Mouse (Mus musculus) limb, embryonic 14.5 days (tissue): ENCODE measurements around the gene Gps2. TPM values are rescaled to one million over a fixed set of nuclear protein-coding genes. Genes with fewer than 3 reads are reported as not detected.
"Not testable (repeated sequence)": the region's sequence is repeated elsewhere in the genome, so short reads cannot be mapped to it uniquely, and the experiment has no call there.

Experiments
- ATAC-seq: fragments of 200-750 bp; cut with Nextera tagmentation; 2 replicates; pipeline ENCODE4 v1.8.0; 2017; ENCODE audit warnings: low read depth, moderate number of reproducible peaks, moderate TSS enrichment; ENCODE audit not compliant: low FRiP score
- DNase-seq: peaks from one replicate; pipeline ENCODE4 v3.0.0-alpha.2; 2015; ENCODE audit warnings: low spot score
- H3K27ac ChIP-seq: fragments of 300-500 bp; sonication (generic); replicated peaks from 2 replicates; pipeline ENCODE4 v1.5.1; 2014; ENCODE audit warnings: low read depth, mild to moderate bottlenecking, low read length, moderate library complexity, mixed read lengths
- H3K27me3 ChIP-seq: fragments of 300-500 bp; sonication (generic); 2 replicates; pipeline ENCODE4 v1.6.1; 2014; ENCODE audit warnings: low read length, mixed read lengths; ENCODE audit not compliant: control insufficient read depth, insufficient read depth
- H3K36me3 ChIP-seq: fragments of 300-500 bp; sonication (generic); 2 replicates; pipeline ENCODE4 v1.6.1; 2014; ENCODE audit warnings: mild to moderate bottlenecking, low read length, moderate library complexity, mixed read lengths; ENCODE audit not compliant: control insufficient read depth, insufficient read depth
- H3K4me1 ChIP-seq: fragments of 300-500 bp; sonication (generic); 2 replicates; pipeline ENCODE4 v1.6.1; 2014; ENCODE audit warnings: antibody characterized with exemption, low read length, mixed read lengths; ENCODE audit not compliant: control insufficient read depth, insufficient read depth
- H3K4me2 ChIP-seq: fragments of 300-500 bp; sonication (generic); replicated peaks from 2 replicates; pipeline ENCODE4 v1.6.1; 2014; ENCODE audit warnings: low read depth, mild to moderate bottlenecking, low read length, moderate library complexity; ENCODE audit not compliant: severe bottlenecking
- H3K4me3 ChIP-seq: fragments of 300-500 bp; sonication (generic); replicated peaks from 2 replicates; pipeline ENCODE4 v1.5.1; 2014; ENCODE audit warnings: low read length
- H3K9ac ChIP-seq: fragments of 300-500 bp; sonication (generic); 2 replicates; pipeline ENCODE4 v1.6.1; 2014; ENCODE audit warnings: mild to moderate bottlenecking, low read depth, low read length, moderate library complexity; ENCODE audit not compliant: severe bottlenecking
- H3K9me3 ChIP-seq: fragments of 300-500 bp; sonication (generic); 2 replicates; pipeline ENCODE4 v1.6.1; 2016; ENCODE audit warnings: low read length; ENCODE audit not compliant: control insufficient read depth
- POLR2A ChIP-seq: fragments of 200-500 bp; IDR thresholded peaks from 2 replicates; pipeline ENCODE4 v1.8.0; 2012; ENCODE audit warnings: inconsistent platforms, mild to moderate bottlenecking, moderate library complexity, borderline replicate concordance; ENCODE audit not compliant: insufficient read depth, insufficient read length; ENCODE audit errors: extremely low read depth
- WGBS: fragments of 180-500 bp; shearing (Covaris S2); extraction: QIAGEN DNeasy Blood & Tissue Kit; methylation state at CpG from one replicate; pipeline ENCODE4 v1.1.7; 2014; 5-methylcytosine and 5-hydroxymethylcytosine counted together
- polyA plus RNA-seq, 2 experiments: library from polyadenylated mRNA; depleted of rRNA in 1 of 2; stranded (reverse) in 1 of 2; unstranded in 1 of 2; fragments of >200 nt; fragmentation: Nextera tagmentation in 1 of 2; extraction: Ambion mirVana in 1 of 2; gene quantifications; 2 replicates each; pipeline versions ENCODE4 v1.2.1 to v1.2.3; 2012 to 2014

Gene Gps2
- polyA plus RNA-seq, 2 experiments, result 67.3 to 94.0 TPM

- peaks cover 19% of the 10 kb centered on the region for H3K4me1 ChIP-seq
- no peak for TF ChIP-seq POLR2A
- 51% methylated on average over 4 of the region's 4 CpGs for WGBS
- ATAC-seq (no peak), DNase-seq (no peak)
- H3K4me3 ChIP-seq, result no peak overlapping the region
- H3K9me3 ChIP-seq, result no peaks in the 10 kb centered on the region
- H3K36me3 ChIP-seq, result 0 out of 2 replicates have a peak, but pooled peaks cover 1% of the 10 kb centered on the region
- H3K4me2 ChIP-seq, result no peak overlapping the region
- H3K9ac ChIP-seq, result no peak overlapping the region
- no peak overlapping the region for H3K27ac ChIP-seq
- H3K27me3 ChIP-seq, result no peaks in the 10 kb centered on the region
Measured at GRCm38 (mm10) chr11:69950807-69951459, 37.2 kb downstream of the Gps2 start.

- no peaks in the 10 kb centered on the region for H3K9me3 ChIP-seq
- no peak overlapping the region for H3K9ac ChIP-seq
- H3K36me3 ChIP-seq, result no peaks in the 10 kb centered on the region
- ATAC-seq (no peak), DNase-seq (no peak)
- peaks cover 7% of the 10 kb centered on the region; the same call in 1 of the 2 replicates for H3K4me1 ChIP-seq
- no peak for TF ChIP-seq POLR2A
- no peak overlapping the region for H3K4me3 ChIP-seq
- WGBS, result 53% methylated on average over 1 of the region's 1 CpGs
- no peak overlapping the region for H3K27ac ChIP-seq
- H3K4me2 ChIP-seq, result no peak overlapping the region
- H3K27me3 ChIP-seq, result no peaks in the 10 kb centered on the region
Measured at GRCm38 (mm10) chr11:69952274-69952673, 38.6 kb downstream of the Gps2 start.

- 66% methylated on average over 11 of the region's 11 CpGs for WGBS
- peaks cover 4% of the 10 kb centered on the region; the same call in 1 of the 2 replicates for H3K4me1 ChIP-seq
- H3K36me3 ChIP-seq, result no peaks in the 10 kb centered on the region
- no peaks in the 10 kb centered on the region for H3K9me3 ChIP-seq
- no peak overlapping the region for H3K9ac ChIP-seq
- H3K4me2 ChIP-seq, result no peak overlapping the region
- TF ChIP-seq POLR2A, result no peak
- H3K27me3 ChIP-seq, result no peaks in the 10 kb centered on the region
- H3K4me3 ChIP-seq, result no peak overlapping the region
- H3K27ac ChIP-seq, result no peak overlapping the region
- ATAC-seq, result no peak
- no peak for DNase-seq
Measured at GRCm38 (mm10) chr11:69953267-69953915, 39.7 kb downstream of the Gps2 start.

GRCm38 (mm10) chr11:69955618-69956017 lies 41.9 kb downstream of the Gps2 start:
- DNase-seq, H3K36me3 ChIP-seq, H3K27me3 ChIP-seq, H3K4me2 ChIP-seq, H3K9ac ChIP-seq, H3K27ac ChIP-seq, H3K9me3 ChIP-seq, ATAC-seq, H3K4me1 ChIP-seq, H3K4me3 ChIP-seq: not testable (repeated sequence)
- 78% methylated on average over 4 of the region's 4 CpGs for WGBS

- H3K4me2 ChIP-seq, result no peak overlapping the region
- ATAC-seq (no peak), DNase-seq (no peak)
- TF ChIP-seq POLR2A, result no peak
- no peaks in the 10 kb centered on the region for H3K4me1 ChIP-seq
- 73% methylated on average over 1 of the region's 1 CpGs for WGBS
- no peak overlapping the region for H3K4me3 ChIP-seq
- H3K27ac ChIP-seq, result no peak overlapping the region
- H3K36me3 ChIP-seq, result no peaks in the 10 kb centered on the region
- no peak overlapping the region for H3K9ac ChIP-seq
- no peaks in the 10 kb centered on the region for H3K9me3 ChIP-seq
- peaks cover 5% of the 10 kb centered on the region; the same call in 1 of the 2 replicates for H3K27me3 ChIP-seq
Measured at GRCm38 (mm10) chr11:69956218-69956617, 42.5 kb downstream of the Gps2 start.

- Histone ChIP-seq H3K27ac (no peak overlapping the region), H3K4me1 (no peaks in the 10 kb centered on the region), H3K9me3 (no peaks in the 10 kb centered on the region), H3K4me3 (no peak overlapping the region), H3K9ac (no peak overlapping the region), H3K27me3 (peaks cover 40% of the 10 kb centered on the region), H3K4me2 (no peak overlapping the region), H3K36me3 (no peaks in the 10 kb centered on the region)
- TF ChIP-seq POLR2A, result no peak
- DNase-seq (no peak), ATAC-seq (no peak)
- WGBS, result 32% methylated on average over 5 of the region's 5 CpGs
Measured at GRCm38 (mm10) chr11:69960616-69961015, 46.9 kb downstream of the Gps2 start.
